Mouse (Mus musculus) forebrain, embryonic 11.5 days (tissue): ENCODE data around the gene Trim43c. TPM values are rescaled to one million over a fixed set of nuclear protein-coding genes. Genes with fewer than 3 reads are reported as not detected.
"Not testable (repeated sequence)": the region's sequence is repeated elsewhere in the genome, so short reads cannot be mapped to it uniquely, and the experiment has no call there.

ENCODE experiments used
- ATAC-seq: fragments of 200-750 bp; cut with Nextera tagmentation; replicated peaks from 2 replicates; pipeline ENCODE4 v1.8.0; 2017; ENCODE audit warnings: moderate TSS enrichment; ENCODE audit not compliant: low FRiP score
- DNase-seq: peaks from one replicate; pipeline ENCODE4 v3.0.0-alpha.2; 2017; ENCODE audit warnings: low spot score
- H3K27ac ChIP-seq: fragments of 300-500 bp; sonication (generic); 2 replicates; pipeline ENCODE4 v1.5.1; 2014; ENCODE audit warnings: low read depth, low read length
- H3K27me3 ChIP-seq: fragments of 300-500 bp; sonication (generic); 2 replicates; pipeline ENCODE4 v1.6.1; 2014; ENCODE audit warnings: mild to moderate bottlenecking, low read length, mixed read lengths; ENCODE audit not compliant: control insufficient read depth, insufficient read depth
- H3K36me3 ChIP-seq: fragments of 300-500 bp; sonication (generic); 2 replicates; pipeline ENCODE4 v1.6.1; 2014; ENCODE audit warnings: mild to moderate bottlenecking, low read length, moderate library complexity, mixed read lengths; ENCODE audit not compliant: control insufficient read depth, insufficient read depth
- H3K4me1 ChIP-seq: fragments of 300-500 bp; sonication (generic); replicated peaks from 2 replicates; pipeline ENCODE4 v1.6.1; 2014; ENCODE audit warnings: low read length, mixed read lengths; ENCODE audit not compliant: control insufficient read depth, insufficient read depth
- H3K4me2 ChIP-seq: fragments of 300-500 bp; sonication (generic); 2 replicates; pipeline ENCODE4 v1.6.1; 2014; ENCODE audit warnings: low read depth, mild to moderate bottlenecking, low read length, moderate library complexity, mixed read lengths; ENCODE audit not compliant: severe bottlenecking
- H3K4me3 ChIP-seq: fragments of 300-500 bp; sonication (generic); 2 replicates; pipeline ENCODE4 v1.5.1; 2014; ENCODE audit warnings: low read depth, low read length
- H3K9ac ChIP-seq: fragments of 300-500 bp; sonication (generic); 2 replicates; pipeline ENCODE4 v1.6.1; 2014; ENCODE audit warnings: low read length
- H3K9me3 ChIP-seq: fragments of 300-500 bp; sonication (generic); 2 replicates; pipeline ENCODE4 v1.6.1; 2016; ENCODE audit warnings: low read length, mixed read lengths; ENCODE audit not compliant: control insufficient read depth
- WGBS: fragments of 180-500 bp; shearing (Covaris S2); extraction: QIAGEN DNeasy Blood & Tissue Kit; methylation state at CpG from one replicate; pipeline ENCODE4 v1.1.7; 2014; 5-methylcytosine and 5-hydroxymethylcytosine counted together
- polyA plus RNA-seq: library from polyadenylated mRNA; unstranded; fragments of >200 nt; fragmentation: Nextera tagmentation; extraction: Ambion mirVana; gene quantifications from 2 replicates; pipeline ENCODE4 v1.2.1, GENCODE M21; 2014

Gene Trim43c
- polyA plus RNA-seq, result not detected in 2 replicates

- H3K27ac ChIP-seq, H3K4me3 ChIP-seq, DNase-seq, H3K27me3 ChIP-seq, H3K4me2 ChIP-seq, ATAC-seq, H3K9ac ChIP-seq, H3K4me1 ChIP-seq, H3K9me3 ChIP-seq, H3K36me3 ChIP-seq: not testable (repeated sequence)
- 82% methylated on average over 1 of the region's 2 CpGs for WGBS
Observed at GRCm38 (mm10) chr9:88838864-88839263, at the start of gene Trim43c. Gene Trim43c (plus strand): TSS chr9:88839164.

- not testable (repeated sequence) for ATAC-seq, H3K9ac ChIP-seq, H3K4me2 ChIP-seq, H3K27me3 ChIP-seq, DNase-seq, H3K4me3 ChIP-seq, H3K27ac ChIP-seq, H3K36me3 ChIP-seq, H3K4me1 ChIP-seq, H3K9me3 ChIP-seq
- 82% methylated on average over 7 of the region's 7 CpGs for WGBS
Observed at GRCm38 (mm10) chr9:88853072-88853471, 14.1 kb downstream of the Trim43c start.

GRCm38 (mm10) chr9:88858566-88859492, 19.9 kb downstream of the Trim43c start:
- Histone ChIP-seq H3K4me2 (peak overlapping the region; percentile 46), H3K9ac (peak overlapping the region; percentile 51), H3K4me3 (peak overlapping the region; percentile 31)
- not testable (repeated sequence) for H3K9me3 ChIP-seq, H3K27me3 ChIP-seq, H3K36me3 ChIP-seq, H3K4me1 ChIP-seq, H3K27ac ChIP-seq
- DNase-seq, result peak; percentile 93
- WGBS, result 2% methylated on average over 45 of the region's 52 CpGs
- peak; percentile 98 for ATAC-seq

Other genes with a start within 250 kb of the Trim43c start
- 21.6 and 25.6 TPM in 2 replicates for gene Mthfsl, start 118.9 kb upstream of the Trim43c start, polyA plus RNA-seq
- 0.57 TPM in 1 of 2 replicates, not detected in the other for gene Bcl2a1d, start 107.2 kb upstream of the Trim43c start, polyA plus RNA-seq
- not detected in 2 replicates for gene Bcl2a1a, start 117.7 kb downstream of the Trim43c start, polyA plus RNA-seq